Mouse (Mus musculus) C2C12 (cell line): ENCODE data around the gene 4930404H24Rik. TPM values are rescaled to one million over a fixed set of nuclear protein-coding genes. Genes with fewer than 3 reads are reported as not detected.

Source experiments
- H3K27me3 ChIP-seq: one replicate; pipeline ENCODE4 v1.6.1; 2011; ENCODE audit not compliant: control insufficient read depth, insufficient read depth, insufficient read length
- H3K36me3 ChIP-seq: one replicate; pipeline ENCODE4 v1.6.1; 2011; ENCODE audit not compliant: control insufficient read depth, insufficient read depth
- H3K4me3 ChIP-seq: one replicate; pipeline ENCODE4 v1.5.1; 2011; ENCODE audit warnings: mild to moderate bottlenecking, control low read depth; ENCODE audit not compliant: poor library complexity, insufficient read depth, severe bottlenecking
- H3K79me2 ChIP-seq: one replicate; pipeline ENCODE4 v1.6.1; 2011; ENCODE audit not compliant: control insufficient read depth, insufficient read depth
- H3K79me3 ChIP-seq: one replicate; pipeline ENCODE4 v1.6.1; 2011; ENCODE audit warnings: low read depth, control low read depth
- H3ac ChIP-seq: one replicate; pipeline ENCODE3; 2011; ENCODE audit warnings: low read depth; ENCODE audit not compliant: control insufficient read depth, insufficient read length
- CEBPB ChIP-seq: IDR thresholded peaks from one replicate; pipeline ENCODE4 v1.6.1; 2011; ENCODE audit warnings: low read depth, mild to moderate bottlenecking, control low read depth, moderate library complexity
- CTCF ChIP-seq: IDR thresholded peaks from one replicate; pipeline ENCODE4 v1.5.1; 2011; ENCODE audit not compliant: control insufficient read depth, insufficient read depth, insufficient read length
- FOSL1 ChIP-seq: IDR thresholded peaks from one replicate; pipeline ENCODE4 v1.8.0; 2011; ENCODE audit warnings: mild to moderate bottlenecking, low read length; ENCODE audit not compliant: poor library complexity, insufficient read depth, severe bottlenecking
- MAX ChIP-seq: IDR thresholded peaks from one replicate; pipeline ENCODE4 v1.6.1; 2011; ENCODE audit warnings: mild to moderate bottlenecking, control low read depth
- MYOD1 ChIP-seq: IDR thresholded peaks from one replicate; pipeline ENCODE4 v1.6.1; 2011; ENCODE audit warnings: low read depth; ENCODE audit not compliant: control insufficient read depth, insufficient read length
- MYOG ChIP-seq: IDR thresholded peaks from one replicate; pipeline ENCODE4 v1.6.1; 2011; ENCODE audit not compliant: control insufficient read depth, insufficient read length; ENCODE audit errors: extremely low read depth
- USF1 ChIP-seq: IDR thresholded peaks from one replicate; pipeline ENCODE4 v1.6.1; 2011; ENCODE audit warnings: low read depth, mild to moderate bottlenecking, control low read depth, moderate library complexity
- polyA plus RNA-seq: library from polyadenylated mRNA; unstranded; fragments of >200 nt; fragmentation: generic; extraction: Trizol; gene quantifications from one replicate; pipeline ENCODE4 v1.2.1, GENCODE M21; 2012; ENCODE audit warnings: missing spikeins

The 4930404H24Rik gene
- polyA plus RNA-seq, 1 experiment = not detected

DNA sequence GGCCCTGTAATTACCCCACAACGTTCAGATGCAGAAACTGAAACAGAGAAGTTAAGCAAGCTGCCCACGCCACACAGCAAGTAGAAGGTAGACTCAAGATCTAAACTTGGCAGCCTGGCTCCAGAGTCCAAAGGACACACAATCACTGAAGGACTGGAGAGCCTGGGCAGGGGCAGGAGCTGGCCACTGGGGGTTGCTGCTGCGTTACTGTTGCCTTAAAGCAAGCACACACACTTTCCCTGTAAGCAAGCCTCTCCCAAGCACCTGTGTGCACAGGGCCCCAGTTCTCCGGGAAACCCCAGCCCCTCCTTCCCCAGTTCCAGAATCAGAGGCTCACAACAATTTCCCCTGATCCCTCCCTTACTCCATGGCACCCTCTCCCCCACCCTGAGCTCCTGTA is 24.4 kb downstream of the 4930404H24Rik start:
- Histone ChIP-seq H3K27me3 (peaks cover 14% of the 10 kb centered on the region), H3K79me3 (no peaks in the 10 kb centered on the region), H3ac (no peak overlapping the region), H3K36me3 (no peaks in the 10 kb centered on the region), H3K4me3 (no peak overlapping the region), H3K79me2 (no peaks in the 10 kb centered on the region)
- no peak for TF ChIP-seq FOSL1
- no peak for TF ChIP-seq MAX
- TF ChIP-seq MYOG = no peak
- no peak for TF ChIP-seq CTCF
- TF ChIP-seq CEBPB = no peak
- no peak for TF ChIP-seq USF1
- TF ChIP-seq MYOD1 = no peak

DNA sequence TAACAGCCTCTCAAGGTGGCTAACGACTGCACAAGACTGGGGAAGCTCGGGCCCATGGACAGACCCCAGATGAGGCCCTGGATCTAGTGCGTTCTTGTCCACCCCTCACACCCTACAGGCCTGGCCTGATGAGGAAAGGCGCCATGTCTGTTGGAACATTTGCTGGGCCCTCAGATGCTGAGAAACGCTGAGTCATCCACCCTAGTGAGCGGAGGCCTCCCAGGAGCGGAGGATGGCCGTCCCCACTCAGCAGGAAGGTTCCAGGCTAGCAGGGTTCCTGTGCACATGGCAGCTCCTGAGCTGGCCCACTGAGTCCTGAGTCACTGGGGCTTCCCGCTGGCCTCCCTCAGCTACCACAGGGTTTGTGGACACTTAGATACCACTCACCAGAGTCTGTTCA is 27.5 kb downstream of the 4930404H24Rik start:
- H3K27me3 ChIP-seq = peaks cover 22% of the 10 kb centered on the region
- no peaks in the 10 kb centered on the region for H3K79me2 ChIP-seq
- no peak for TF ChIP-seq CTCF
- TF ChIP-seq MYOG = no peak
- no peak for TF ChIP-seq MAX
- no peak for TF ChIP-seq MYOD1
- no peak for TF ChIP-seq USF1
- TF ChIP-seq FOSL1 = no peak
- no peak for TF ChIP-seq CEBPB
- no peaks in the 10 kb centered on the region for H3K36me3 ChIP-seq
- no peak overlapping the region for H3K4me3 ChIP-seq
- H3ac ChIP-seq = no peak overlapping the region
- no peaks in the 10 kb centered on the region for H3K79me3 ChIP-seq

DNA sequence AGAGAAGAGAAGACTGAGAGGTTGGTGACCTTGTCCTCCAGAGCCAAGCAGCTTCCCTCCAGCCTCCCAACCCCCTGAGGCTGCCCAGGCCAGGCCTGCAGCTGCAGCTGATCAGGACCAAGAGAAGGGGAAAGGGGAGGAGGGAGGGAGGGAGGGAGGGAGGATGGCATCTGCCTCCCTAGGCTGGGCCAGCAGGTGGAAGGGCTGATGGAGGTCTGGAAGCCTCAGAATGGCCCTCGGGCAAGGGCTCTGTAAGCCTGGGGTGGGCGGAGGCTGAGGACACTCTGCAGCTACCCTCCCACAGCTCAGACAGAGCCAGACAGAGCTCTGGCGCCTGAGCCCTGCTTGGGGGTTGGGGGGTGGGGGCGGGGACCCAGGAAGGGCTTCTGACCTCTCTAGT is 29.7 kb downstream of the 4930404H24Rik start:
- TF ChIP-seq USF1 (no peak), MYOD1 (no peak), FOSL1 (no peak), CEBPB (no peak), MYOG (no peak), CTCF (no peak), MAX (no peak)
- H3K27me3 ChIP-seq = peaks cover 20% of the 10 kb centered on the region
- H3ac ChIP-seq = no peak overlapping the region
- H3K79me3 ChIP-seq = no peaks in the 10 kb centered on the region
- no peaks in the 10 kb centered on the region for H3K79me2 ChIP-seq
- H3K4me3 ChIP-seq = no peak overlapping the region
- H3K36me3 ChIP-seq = no peaks in the 10 kb centered on the region

DNA sequence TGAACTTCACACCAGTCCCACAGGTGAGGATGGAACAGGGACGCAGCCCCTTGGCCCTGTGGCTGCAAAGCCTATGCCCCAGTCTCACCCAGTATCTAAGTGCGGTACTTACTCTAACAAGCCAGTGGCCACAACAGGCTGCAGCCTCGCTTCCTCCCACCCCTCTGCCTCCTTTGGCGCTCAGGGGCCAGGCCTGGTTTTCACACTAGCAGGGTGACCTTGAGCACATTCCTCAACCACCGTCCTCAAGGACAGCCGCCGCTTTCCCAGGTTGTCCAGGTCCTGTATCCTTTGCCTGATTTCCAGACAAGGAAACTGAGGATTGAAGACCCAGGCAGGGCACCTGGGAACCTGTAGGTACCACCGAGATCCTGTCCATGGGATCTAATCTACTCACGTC is 30.6 kb downstream of the 4930404H24Rik start:
- H3K27me3 ChIP-seq = peaks cover 29% of the 10 kb centered on the region
- H3K4me3 ChIP-seq = no peak overlapping the region
- no peak overlapping the region for H3ac ChIP-seq
- H3K79me2 ChIP-seq = no peaks in the 10 kb centered on the region
- TF ChIP-seq USF1 (no peak), CEBPB (no peak), FOSL1 (no peak), CTCF (no peak), MAX (no peak), MYOG (no peak), MYOD1 (no peak)
- no peaks in the 10 kb centered on the region for H3K79me3 ChIP-seq
- H3K36me3 ChIP-seq = no peaks in the 10 kb centered on the region

DNA sequence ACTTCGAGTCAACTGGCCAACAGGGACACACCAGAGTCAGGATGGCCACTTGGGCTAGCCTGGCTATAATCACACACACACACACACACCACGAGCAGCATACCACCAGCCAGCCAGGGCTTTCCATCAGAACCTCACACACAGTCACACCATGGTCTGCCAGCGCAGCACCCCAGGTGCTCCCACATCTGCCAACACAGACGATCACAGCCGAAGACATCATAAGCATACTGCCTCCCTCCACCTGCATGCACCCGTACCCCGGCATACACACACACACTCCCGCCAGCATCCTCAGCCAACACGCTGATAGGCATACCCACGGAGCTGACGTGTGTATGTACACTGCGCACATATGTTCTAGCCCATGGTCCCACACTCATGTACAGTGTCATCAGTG is 31.1 kb downstream of the 4930404H24Rik start:
- no peak for TF ChIP-seq MAX
- no peak for TF ChIP-seq CTCF
- no peak for TF ChIP-seq USF1
- TF ChIP-seq MYOD1 = no peak
- TF ChIP-seq MYOG = no peak
- no peak for TF ChIP-seq CEBPB
- H3K79me2 ChIP-seq = no peaks in the 10 kb centered on the region
- H3K36me3 ChIP-seq = no peaks in the 10 kb centered on the region
- H3K27me3 ChIP-seq = peaks cover 34% of the 10 kb centered on the region
- no peak overlapping the region for H3K4me3 ChIP-seq
- H3K79me3 ChIP-seq = no peaks in the 10 kb centered on the region
- H3ac ChIP-seq = no peak overlapping the region

DNA sequence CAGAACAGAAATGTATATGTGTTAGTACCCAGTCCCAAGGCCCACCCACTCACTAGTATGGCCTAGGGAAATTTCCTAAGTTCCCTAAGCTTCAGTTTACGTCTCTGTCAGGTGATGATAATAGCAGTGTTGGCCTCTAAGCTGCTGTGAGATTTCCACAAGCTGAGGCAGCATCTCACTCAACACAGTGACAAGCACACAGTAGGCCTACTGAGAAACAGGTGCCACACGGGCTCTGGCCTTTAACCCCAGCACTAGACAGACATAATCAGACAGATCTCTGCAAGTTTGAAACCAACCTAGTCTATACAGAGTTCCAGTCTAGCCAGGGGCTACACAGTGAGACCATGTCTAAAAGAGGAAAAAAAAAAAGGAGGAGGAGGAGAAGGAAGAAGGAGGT is 32.1 kb downstream of the 4930404H24Rik start:
- no peak for TF ChIP-seq CEBPB
- TF ChIP-seq FOSL1 = no peak
- TF ChIP-seq MAX = no peak
- no peak for TF ChIP-seq USF1
- no peak for TF ChIP-seq MYOG
- TF ChIP-seq MYOD1 = no peak
- H3ac ChIP-seq = no peak overlapping the region
- H3K79me3 ChIP-seq = no peaks in the 10 kb centered on the region
- H3K4me3 ChIP-seq = no peak overlapping the region
- H3K36me3 ChIP-seq = no peaks in the 10 kb centered on the region
- peaks cover 39% of the 10 kb centered on the region for H3K27me3 ChIP-seq
- no peaks in the 10 kb centered on the region for H3K79me2 ChIP-seq
